Mouse (Mus musculus) testis, adult 2 months (tissue): ENCODE results near the gene Atg2a. TPM values are rescaled to one million over a fixed set of nuclear protein-coding genes. Genes with fewer than 3 reads are reported as not detected.

Experiments
- H3K27ac ChIP-seq: fragments of 200-500 bp; 2 replicates; pipeline ENCODE4 v1.5.1; 2012; ENCODE audit warnings: low read depth, low read length; ENCODE audit not compliant: control insufficient read depth, insufficient read depth
- H3K27me3 ChIP-seq: fragments of 200-500 bp; 2 replicates; pipeline ENCODE4 v1.6.1; 2012; ENCODE audit warnings: mild to moderate bottlenecking, low read length, moderate library complexity; ENCODE audit not compliant: control insufficient read depth, insufficient read depth
- H3K36me3 ChIP-seq: fragments of 200-500 bp; 2 replicates; pipeline ENCODE4 v1.6.1; 2012; ENCODE audit warnings: mild to moderate bottlenecking, low read length; ENCODE audit not compliant: control insufficient read depth, insufficient read depth
- H3K4me1 ChIP-seq: fragments of 200-500 bp; 2 replicates; pipeline ENCODE4 v1.6.1; 2012; ENCODE audit warnings: low read length; ENCODE audit not compliant: control insufficient read depth, insufficient read depth
- H3K4me3 ChIP-seq: fragments of 200-500 bp; 2 replicates; pipeline ENCODE4 v1.5.1; 2012; ENCODE audit warnings: low read depth, mild to moderate bottlenecking, low read length, moderate library complexity, mixed read lengths; ENCODE audit not compliant: control insufficient read depth
- CTCF ChIP-seq: fragments of 200-500 bp; IDR thresholded peaks from 2 replicates; pipeline ENCODE4 v1.5.1; 2012; ENCODE audit warnings: low read depth, mild to moderate bottlenecking, inconsistent platforms, low read length, moderate library complexity; ENCODE audit not compliant: control insufficient read depth, insufficient read depth, insufficient replicate concordance
- POLR2A ChIP-seq: fragments of 200-500 bp; IDR thresholded peaks from 2 replicates; pipeline ENCODE4 v1.6.1; 2012; ENCODE audit warnings: low read depth, mild to moderate bottlenecking, inconsistent platforms, low read length, moderate library complexity; ENCODE audit not compliant: control insufficient read depth
- polyA plus RNA-seq: library from polyadenylated mRNA; depleted of rRNA; stranded (reverse); fragments of >200 nt; gene quantifications from 2 replicates; pipeline ENCODE4 v1.2.3, GENCODE M21; 2012

The Atg2a gene
- polyA plus RNA-seq, 1 experiment: 40.5 TPM

- 0 out of 2 replicates have a peak overlapping the region, but pooled peaks have one; percentile 0 for H3K27ac ChIP-seq
Observed at GRCm38 (mm10) chr19:6291117-6291781, 49.8 kb downstream of the Atg2a start.

GRCm38 (mm10) chr19:6292262-6292661 is 50.8 kb downstream of the Atg2a start:
- no peak overlapping the region for H3K4me3 ChIP-seq
- no peaks in the 10 kb centered on the region; the same call in 1 of the 2 replicates for H3K36me3 ChIP-seq
- TF ChIP-seq CTCF (no peak), POLR2A (no peak)
- H3K4me1 ChIP-seq: peaks cover 8% of the 10 kb centered on the region; the same call in 1 of the 2 replicates
- H3K27me3 ChIP-seq: no peaks in the 10 kb centered on the region
- H3K27ac ChIP-seq: no peak overlapping the region

More at GRCm38 (mm10) chr19:6291117-6291781, 49.8 kb downstream of the Atg2a start:
- TF ChIP-seq CTCF (no peak), POLR2A (no peak)
- Histone ChIP-seq H3K36me3 (no peaks in the 10 kb centered on the region), H3K4me3 (no peak overlapping the region), H3K27me3 (no peaks in the 10 kb centered on the region), H3K4me1 (peaks cover 12% of the 10 kb centered on the region)

GRCm38 (mm10) chr19:6294301-6294700 is 52.8 kb downstream of the Atg2a start:
- Histone ChIP-seq H3K36me3 (no peaks in the 10 kb centered on the region; the same call in 1 of the 2 replicates), H3K27ac (no peak overlapping the region), H3K4me1 (peaks cover 4% of the 10 kb centered on the region; the same call in 1 of the 2 replicates), H3K4me3 (no peak overlapping the region), H3K27me3 (no peaks in the 10 kb centered on the region)
- TF ChIP-seq CTCF: no peak
- TF ChIP-seq POLR2A: no peak

GRCm38 (mm10) chr19:6296551-6297210 is 55.2 kb downstream of the Atg2a start:
- Histone ChIP-seq H3K4me1 (no peaks in the 10 kb centered on the region; the same call in 1 of the 2 replicates), H3K27me3 (no peaks in the 10 kb centered on the region), H3K4me3 (no peak overlapping the region), H3K27ac (no peak overlapping the region), H3K36me3 (no peaks in the 10 kb centered on the region; the same call in 1 of the 2 replicates)
- TF ChIP-seq POLR2A (no peak), CTCF (no peak)

GRCm38 (mm10) chr19:6297641-6298040 is 56.2 kb downstream of the Atg2a start:
- Histone ChIP-seq H3K27me3 (no peaks in the 10 kb centered on the region), H3K4me3 (no peak overlapping the region), H3K36me3 (no peaks in the 10 kb centered on the region; the same call in 1 of the 2 replicates), H3K27ac (no peak overlapping the region), H3K4me1 (no peaks in the 10 kb centered on the region)
- TF ChIP-seq CTCF: no peak
- no peak for TF ChIP-seq POLR2A

- H3K4me3 ChIP-seq: no peak overlapping the region
- H3K27ac ChIP-seq: no peak overlapping the region
- TF ChIP-seq POLR2A (no peak), CTCF (no peak)
- no peaks in the 10 kb centered on the region for H3K27me3 ChIP-seq
- H3K36me3 ChIP-seq: no peaks in the 10 kb centered on the region; the same call in 1 of the 2 replicates
- no peaks in the 10 kb centered on the region for H3K4me1 ChIP-seq
Observed at GRCm38 (mm10) chr19:6299003-6299402, 57.5 kb downstream of the Atg2a start.

- Histone ChIP-seq H3K4me1 (no peaks in the 10 kb centered on the region; the same call in 1 of the 2 replicates), H3K27ac (no peak overlapping the region), H3K4me3 (no peak overlapping the region), H3K36me3 (no peaks in the 10 kb centered on the region; the same call in 1 of the 2 replicates), H3K27me3 (no peaks in the 10 kb centered on the region)
- TF ChIP-seq POLR2A: no peak
- TF ChIP-seq CTCF: no peak
Observed at GRCm38 (mm10) chr19:6299450-6300267, 58.2 kb downstream of the Atg2a start.
